Mouse (Mus musculus) embryonic facial prominence, embryonic 14.5 days (tissue): ENCODE data around the gene Aak1. TPM values are rescaled to one million over a fixed set of nuclear protein-coding genes. Genes with fewer than 3 reads are reported as not detected.

Source experiments
- ATAC-seq: fragments of 200-750 bp; cut with Nextera tagmentation; 2 replicates; pipeline ENCODE4 v1.8.0; 2017; ENCODE audit warnings: low read depth, moderate number of reproducible peaks, moderate TSS enrichment
- DNase-seq: peaks from one replicate; pipeline ENCODE4 v3.0.0-alpha.2; 2015; ENCODE audit warnings: low spot score
- H3K27ac ChIP-seq: fragments of 300-500 bp; sonication (generic); replicated peaks from 2 replicates; pipeline ENCODE4 v1.5.1; 2014; ENCODE audit warnings: low read depth, mild to moderate bottlenecking, low read length, moderate library complexity
- H3K27me3 ChIP-seq: fragments of 300-500 bp; sonication (generic); replicated peaks from 2 replicates; pipeline ENCODE4 v1.6.1; 2014; ENCODE audit warnings: low read length; ENCODE audit not compliant: control insufficient read depth, insufficient read depth
- H3K36me3 ChIP-seq: fragments of 300-500 bp; sonication (generic); 2 replicates; pipeline ENCODE4 v1.6.1; 2014; ENCODE audit warnings: low read length, mixed read lengths; ENCODE audit not compliant: control insufficient read depth, insufficient read depth
- H3K4me1 ChIP-seq: fragments of 300-500 bp; sonication (generic); 2 replicates; pipeline ENCODE4 v1.6.1; 2014; ENCODE audit warnings: antibody characterized with exemption, low read length; ENCODE audit not compliant: control insufficient read depth, insufficient read depth
- H3K4me2 ChIP-seq: fragments of 300-500 bp; sonication (generic); 2 replicates; pipeline ENCODE4 v1.6.1; 2014; ENCODE audit warnings: low read depth, mild to moderate bottlenecking, low read length, moderate library complexity, mixed read lengths
- H3K4me3 ChIP-seq: fragments of 300-500 bp; sonication (generic); 2 replicates; pipeline ENCODE4 v1.5.1; 2014; ENCODE audit warnings: low read depth, mild to moderate bottlenecking, low read length
- H3K9ac ChIP-seq: fragments of 300-500 bp; sonication (generic); 2 replicates; pipeline ENCODE4 v1.6.1; 2014; ENCODE audit warnings: low read depth, mild to moderate bottlenecking, low read length, moderate library complexity, mixed read lengths
- H3K9me3 ChIP-seq: fragments of 300-500 bp; sonication (generic); 2 replicates; pipeline ENCODE4 v1.6.1; 2016; ENCODE audit warnings: low read length; ENCODE audit not compliant: control insufficient read depth
- WGBS: fragments of 180-500 bp; shearing (Covaris S2); extraction: QIAGEN DNeasy Blood & Tissue Kit; methylation state at CpG from one replicate; pipeline ENCODE4 v1.1.7; 2014; 5-methylcytosine and 5-hydroxymethylcytosine counted together
- polyA plus RNA-seq: library from polyadenylated mRNA; unstranded; fragments of >200 nt; fragmentation: Nextera tagmentation; extraction: Ambion mirVana; gene quantifications from 2 replicates; pipeline ENCODE4 v1.2.1, GENCODE M21; 2014

The Aak1 gene
- polyA plus RNA-seq, 1 experiment from 2014 or later = 22.4 TPM

GRCm38 (mm10) chr6:87032401-87032800 is 183.1 kb downstream of the Aak1 start:
- Histone ChIP-seq H3K9ac (no peak overlapping the region), H3K27me3 (no peaks in the 10 kb centered on the region), H3K27ac (no peak overlapping the region), H3K9me3 (peaks cover 8% of the 10 kb centered on the region; the same call in 1 of the 2 replicates), H3K4me2 (no peak overlapping the region), H3K36me3 (peaks cover 29% of the 10 kb centered on the region), H3K4me3 (no peak overlapping the region), H3K4me1 (no peaks in the 10 kb centered on the region)
- WGBS = 88% methylated on average over 3 of the region's 3 CpGs
- DNase-seq (no peak), ATAC-seq (no peak)

- 90% methylated on average over 3 of the region's 3 CpGs for WGBS
Measured at GRCm38 (mm10) chr6:87034395-87034794, 185.1 kb downstream of the Aak1 start.

GRCm38 (mm10) chr6:87037826-87038620 is 188.7 kb downstream of the Aak1 start:
- H3K36me3 ChIP-seq = no peaks in the 10 kb centered on the region; the same call in 1 of the 2 replicates
- no peak for DNase-seq
- H3K4me3 ChIP-seq = no peak overlapping the region
- H3K27ac ChIP-seq = no peak overlapping the region
- H3K9me3 ChIP-seq = peaks cover 8% of the 10 kb centered on the region; the same call in 1 of the 2 replicates
- H3K4me1 ChIP-seq = 0 out of 2 replicates have a peak, but pooled peaks cover 5% of the 10 kb centered on the region
- WGBS = 79% methylated on average over 10 of the region's 10 CpGs
- no peaks in the 10 kb centered on the region for H3K27me3 ChIP-seq
- H3K9ac ChIP-seq = no peak overlapping the region
- no peak for ATAC-seq
- no peak overlapping the region for H3K4me2 ChIP-seq

More at GRCm38 (mm10) chr6:87034395-87034794, 185.1 kb downstream of the Aak1 start:
- no peak overlapping the region for H3K4me2 ChIP-seq
- no peaks in the 10 kb centered on the region for H3K27me3 ChIP-seq
- no peak for DNase-seq
- H3K9ac ChIP-seq = no peak overlapping the region
- H3K27ac ChIP-seq = no peak overlapping the region
- no peak overlapping the region for H3K4me3 ChIP-seq
- peaks cover 8% of the 10 kb centered on the region; the same call in 1 of the 2 replicates for H3K9me3 ChIP-seq
- H3K36me3 ChIP-seq = peaks cover 11% of the 10 kb centered on the region; the same call in 1 of the 2 replicates
- no peaks in the 10 kb centered on the region for H3K4me1 ChIP-seq
- no peak for ATAC-seq

GRCm38 (mm10) chr6:87039161-87039560 is 189.8 kb downstream of the Aak1 start:
- Histone ChIP-seq H3K4me1 (peaks cover 14% of the 10 kb centered on the region; the same call in 1 of the 2 replicates), H3K27me3 (no peaks in the 10 kb centered on the region), H3K4me2 (no peak overlapping the region), H3K9ac (no peak overlapping the region), H3K27ac (no peak overlapping the region), H3K36me3 (no peaks in the 10 kb centered on the region; the same call in 1 of the 2 replicates), H3K9me3 (peaks cover 8% of the 10 kb centered on the region; the same call in 1 of the 2 replicates), H3K4me3 (no peak overlapping the region)
- WGBS = 87% methylated on average over 8 of the region's 8 CpGs
- DNase-seq (no peak), ATAC-seq (no peak)

GRCm38 (mm10) chr6:87040971-87041370 is 191.7 kb downstream of the Aak1 start:
- H3K4me1 ChIP-seq = peaks cover 17% of the 10 kb centered on the region; the same call in 1 of the 2 replicates
- no peak overlapping the region for H3K4me2 ChIP-seq
- peak overlapping the region; percentile 99 for H3K27ac ChIP-seq
- H3K9ac ChIP-seq = no peak overlapping the region
- no peaks in the 10 kb centered on the region; the same call in 1 of the 2 replicates for H3K36me3 ChIP-seq
- no peak for ATAC-seq
- H3K9me3 ChIP-seq = peaks cover 8% of the 10 kb centered on the region; the same call in 1 of the 2 replicates
- H3K4me3 ChIP-seq = no peak overlapping the region
- H3K27me3 ChIP-seq = no peaks in the 10 kb centered on the region
- DNase-seq = peak; percentile 38
- 58% methylated on average over 4 of the region's 4 CpGs for WGBS

- DNase-seq (no peak), ATAC-seq (no peak)
- Histone ChIP-seq H3K27me3 (no peaks in the 10 kb centered on the region), H3K9ac (peak overlapping the region; percentile 97; the same call in 1 of the 2 replicates), H3K4me2 (peak overlapping the region; percentile 77), H3K4me3 (peak overlapping the region; percentile 100; the same call in 1 of the 2 replicates), H3K27ac (peak overlapping the region; percentile 99), H3K9me3 (peaks cover 7% of the 10 kb centered on the region; the same call in 1 of the 2 replicates), H3K4me1 (peaks cover 17% of the 10 kb centered on the region; the same call in 1 of the 2 replicates), H3K36me3 (no peaks in the 10 kb centered on the region; the same call in 1 of the 2 replicates)
- WGBS = 88% methylated on average over 7 of the region's 7 CpGs
Measured at GRCm38 (mm10) chr6:87041431-87041830, 192.1 kb downstream of the Aak1 start.

- no peaks in the 10 kb centered on the region; the same call in 1 of the 2 replicates for H3K36me3 ChIP-seq
- H3K4me3 ChIP-seq = peak overlapping the region; percentile 100
- under 1% methylated on average over 11 of the region's 11 CpGs for WGBS
- H3K9me3 ChIP-seq = peaks cover 3% of the 10 kb centered on the region; the same call in 1 of the 2 replicates
- no peaks in the 10 kb centered on the region for H3K27me3 ChIP-seq
- peaks cover 17% of the 10 kb centered on the region; the same call in 1 of the 2 replicates for H3K4me1 ChIP-seq
- H3K9ac ChIP-seq = peak overlapping the region; percentile 97
- ATAC-seq (peak; percentile 16), DNase-seq (no peak)
- peak overlapping the region; percentile 99 for H3K27ac ChIP-seq
- peak overlapping the region; percentile 77 for H3K4me2 ChIP-seq
Measured at GRCm38 (mm10) chr6:87042004-87042336, 192.7 kb downstream of the Aak1 start.

GRCm38 (mm10) chr6:87042337-87043130 is 193.2 kb downstream of the Aak1 start, which contains the start of gene Gfpt1:
Gfpt1 (plus strand) TSS chr6:87042846.
- Histone ChIP-seq H3K4me2 (peak within 1 kb of the TSS; percentile 77), H3K36me3 (0 out of 2 replicates have a peak, but pooled peaks cover 4% of the 10 kb centered on the region), H3K4me3 (peak within 1 kb of the TSS; percentile 100), H3K9ac (peak within 1 kb of the TSS; percentile 97), H3K27ac (peak within 1 kb of the TSS; percentile 99), H3K4me1 (peaks cover 17% of the 10 kb centered on the region; the same call in 1 of the 2 replicates), H3K27me3 (no peaks in the 10 kb centered on the region), H3K9me3 (no peaks in the 10 kb centered on the region)
- under 1% methylated on average over 43 of the region's 68 CpGs for WGBS
- peak; percentile 98 for DNase-seq
- ATAC-seq = peak; percentile 98
